Mouse (Mus musculus) hindbrain, postnatal 0 days (tissue): ENCODE measurements around the gene Gm11020. TPM values are rescaled to one million over a fixed set of nuclear protein-coding genes. Genes with fewer than 3 reads are reported as not detected.

Source experiments
- ATAC-seq: fragments of 200-750 bp; cut with Nextera tagmentation; 2 replicates; pipeline ENCODE4 v1.8.0; 2017; ENCODE audit warnings: mild to moderate bottlenecking, moderate TSS enrichment, moderate library complexity
- DNase-seq: peaks from one replicate; pipeline ENCODE4 v3.0.0-alpha.2; 2015; ENCODE audit warnings: low spot score
- H3K27ac ChIP-seq: fragments of 300-500 bp; sonication (generic); 2 replicates; pipeline ENCODE4 v1.5.1; 2014; ENCODE audit warnings: mild to moderate bottlenecking
- H3K27me3 ChIP-seq: fragments of 300-500 bp; sonication (generic); 2 replicates; pipeline ENCODE4 v1.6.1; 2014; ENCODE audit warnings: low read length, mixed read lengths; ENCODE audit not compliant: insufficient read depth
- H3K36me3 ChIP-seq: fragments of 300-500 bp; sonication (generic); 2 replicates; pipeline ENCODE4 v1.6.1; 2014; ENCODE audit warnings: low read length, mixed read lengths; ENCODE audit not compliant: insufficient read depth
- H3K4me1 ChIP-seq: fragments of 300-500 bp; sonication (generic); 2 replicates; pipeline ENCODE4 v1.6.1; 2014; ENCODE audit warnings: antibody characterized with exemption, low read length, mixed read lengths; ENCODE audit not compliant: insufficient read depth
- H3K4me2 ChIP-seq: fragments of 300-500 bp; sonication (generic); 2 replicates; pipeline ENCODE4 v1.6.1; 2014; ENCODE audit warnings: low read depth, mild to moderate bottlenecking, low read length, moderate library complexity, mixed read lengths
- H3K4me3 ChIP-seq: fragments of 300-500 bp; sonication (generic); 2 replicates; pipeline ENCODE4 v1.5.1; 2014; ENCODE audit warnings: low read length
- H3K9ac ChIP-seq: fragments of 300-500 bp; sonication (generic); replicated peaks from 2 replicates; pipeline ENCODE4 v1.6.1; 2014; ENCODE audit warnings: mild to moderate bottlenecking, low read length, moderate library complexity, mixed read lengths
- H3K9me3 ChIP-seq: fragments of 300-500 bp; sonication (generic); 2 replicates; pipeline ENCODE4 v1.6.1; 2016; ENCODE audit warnings: low read length, mixed read lengths
- CTCF ChIP-seq: IDR thresholded peaks from 2 replicates; pipeline ENCODE4 v1.5.1; 2016; ENCODE audit warnings: antibody characterized with exemption, control low read depth, low read depth
- WGBS: fragments of 180-500 bp; shearing (Covaris S2); extraction: QIAGEN DNeasy Blood & Tissue Kit; methylation state at CpG from one replicate; pipeline ENCODE4 v1.1.7; 2014; 5-methylcytosine and 5-hydroxymethylcytosine counted together
- polyA plus RNA-seq: library from polyadenylated mRNA; unstranded; fragments of >200 nt; fragmentation: Nextera tagmentation; extraction: Ambion mirVana; gene quantifications from 2 replicates; pipeline ENCODE4 v1.2.1, GENCODE M21; 2015
- total RNA-seq: library from RNA; depleted of rRNA; stranded (reverse); fragments of >200 nt; gene quantifications from 2 replicates; pipeline ENCODE4 v1.2.3, GENCODE M21; 2014; rRNA removed

Gm11020 gene
- total and polyA plus RNA-seq, 2 experiments from 2014 or later: not detected

DNA sequence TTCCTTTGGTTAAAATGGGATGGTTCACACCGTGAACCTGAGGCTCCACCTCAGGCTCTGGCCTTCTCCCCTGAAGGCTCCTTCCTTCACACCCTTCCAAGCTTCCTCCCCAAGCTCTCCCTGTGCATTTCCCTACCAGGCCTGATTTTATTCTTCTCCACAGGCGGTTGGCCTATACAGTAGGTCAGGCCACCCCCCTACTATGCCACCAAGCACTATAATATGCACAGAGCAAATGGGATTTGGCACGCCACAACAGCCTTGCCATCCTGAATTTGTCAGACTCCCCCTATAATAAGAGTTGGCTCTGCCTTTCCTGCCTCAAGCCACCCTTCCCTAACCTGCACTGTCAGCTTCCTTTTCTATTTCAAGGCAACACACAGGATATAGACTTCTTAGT is 37.3 kb downstream of the Gm11020 start:
- DNase-seq: no peak
- no peak for ATAC-seq
- WGBS: 52% methylated on average over 3 of the region's 3 CpGs

DNA sequence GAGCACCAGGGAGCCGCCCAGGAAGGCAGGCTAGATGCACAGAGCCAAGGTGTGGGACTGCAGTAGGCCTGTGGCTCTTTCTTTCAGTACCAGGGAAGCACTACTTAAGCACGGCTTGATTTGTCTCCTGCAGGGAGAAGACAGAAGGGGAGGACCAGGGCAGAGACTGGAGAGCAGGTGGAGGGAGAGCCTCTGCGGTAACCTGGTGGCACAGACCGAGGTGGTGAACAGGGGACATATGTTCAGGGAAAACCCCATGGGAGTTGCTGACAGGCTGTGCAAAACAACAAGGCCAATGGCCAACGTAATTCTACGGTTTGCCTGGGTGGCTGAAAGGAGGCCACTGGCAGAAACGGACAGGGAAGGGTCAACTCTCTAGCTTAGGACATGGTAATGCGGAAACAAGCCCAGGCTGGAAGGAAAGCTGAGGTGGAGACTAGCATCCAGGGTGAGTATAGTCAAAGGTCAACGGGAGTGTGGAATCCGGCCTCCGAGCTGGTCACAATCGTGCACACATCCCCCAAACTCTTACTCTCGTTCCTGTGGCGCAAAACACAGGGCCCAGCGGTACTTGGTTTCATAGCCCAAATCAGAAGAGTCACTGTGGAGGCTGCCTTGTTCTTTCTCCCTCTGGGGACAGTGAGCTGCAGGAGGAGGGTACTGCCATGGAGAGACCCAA is 38.5 kb downstream of the Gm11020 start:
- Histone ChIP-seq H3K27ac (0 out of 2 replicates have a peak overlapping the region, but pooled peaks have one; percentile 11), H3K9ac (no peak overlapping the region), H3K36me3 (peaks cover under 1% of the 10 kb centered on the region; the same call in 1 of the 2 replicates), H3K27me3 (no peaks in the 10 kb centered on the region), H3K4me2 (no peak overlapping the region), H3K4me1 (peaks cover 10% of the 10 kb centered on the region; the same call in 1 of the 2 replicates), H3K4me3 (no peak overlapping the region), H3K9me3 (no peaks in the 10 kb centered on the region)
- DNase-seq (no peak), ATAC-seq (0 out of 2 replicates have a peak, but pooled peaks have one; percentile 27)
- TF ChIP-seq CTCF: no peak
- 49% methylated on average over 15 of the region's 15 CpGs for WGBS

More for the DNA sequence above, 37.3 kb downstream of the Gm11020 start:
- H3K9me3 ChIP-seq: no peaks in the 10 kb centered on the region
- H3K9ac ChIP-seq: no peak overlapping the region
- no peak overlapping the region for H3K27ac ChIP-seq
- H3K4me1 ChIP-seq: peaks cover 10% of the 10 kb centered on the region; the same call in 1 of the 2 replicates
- H3K27me3 ChIP-seq: no peaks in the 10 kb centered on the region
- H3K36me3 ChIP-seq: peaks cover 11% of the 10 kb centered on the region; the same call in 1 of the 2 replicates
- no peak for TF ChIP-seq CTCF
- no peak overlapping the region for H3K4me2 ChIP-seq
- H3K4me3 ChIP-seq: no peak overlapping the region

DNA sequence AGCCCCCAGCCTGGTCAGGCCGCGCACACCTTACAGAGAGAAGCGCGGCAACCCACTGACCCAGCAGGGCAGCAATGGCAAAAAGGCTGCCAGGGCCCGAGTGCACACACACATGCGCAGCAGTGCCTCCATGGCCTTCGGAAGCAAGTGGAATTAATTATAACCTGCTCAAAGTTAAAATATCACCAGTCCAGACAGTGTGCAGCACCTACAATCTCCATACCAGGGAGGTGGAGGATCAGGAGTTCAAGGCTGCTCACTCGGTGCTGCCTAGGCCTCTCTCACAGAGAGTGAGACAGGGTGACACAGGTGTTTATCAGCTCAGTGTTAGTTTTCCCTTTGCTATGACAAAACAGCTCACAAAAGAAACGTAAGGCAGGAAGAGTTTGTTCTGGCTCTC is 44.3 kb downstream of the Gm11020 start:
- H3K27me3 ChIP-seq: no peaks in the 10 kb centered on the region
- ATAC-seq (no peak), DNase-seq (no peak)
- WGBS: 82% methylated on average over 9 of the region's 9 CpGs
- no peak overlapping the region for H3K4me2 ChIP-seq
- H3K36me3 ChIP-seq: no peaks in the 10 kb centered on the region
- no peak overlapping the region for H3K27ac ChIP-seq
- no peaks in the 10 kb centered on the region for H3K9me3 ChIP-seq
- H3K4me3 ChIP-seq: no peak overlapping the region
- H3K4me1 ChIP-seq: peaks cover 14% of the 10 kb centered on the region
- no peak overlapping the region for H3K9ac ChIP-seq
- no peak for TF ChIP-seq CTCF

DNA sequence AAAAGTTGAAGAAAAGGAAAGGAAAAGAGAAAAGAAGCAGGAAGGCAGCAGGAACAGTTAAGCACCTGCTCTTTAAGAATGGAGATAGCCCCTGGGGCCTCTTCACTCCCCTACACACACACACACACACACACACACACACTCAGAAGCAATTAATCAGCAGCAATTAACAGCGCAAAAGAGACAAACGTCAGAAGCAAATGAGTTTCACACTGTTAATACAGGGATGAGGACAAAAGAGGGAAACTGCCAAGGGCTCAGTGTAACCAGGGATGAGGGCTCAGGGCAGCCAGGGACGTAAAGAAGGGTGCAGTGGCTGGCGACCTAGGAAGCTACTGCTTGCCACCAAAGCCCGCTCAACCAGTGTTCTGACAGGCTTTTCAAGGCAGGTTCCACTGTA is 46.0 kb downstream of the Gm11020 start:
- 31% methylated on average over 5 of the region's 5 CpGs for WGBS
- no peak overlapping the region for H3K9ac ChIP-seq
- no peak overlapping the region for H3K27ac ChIP-seq
- no peaks in the 10 kb centered on the region for H3K9me3 ChIP-seq
- no peak overlapping the region for H3K4me2 ChIP-seq
- ATAC-seq (peak; percentile 43), DNase-seq (peak; percentile 56)
- peaks cover 14% of the 10 kb centered on the region for H3K4me1 ChIP-seq
- H3K36me3 ChIP-seq: no peaks in the 10 kb centered on the region
- H3K27me3 ChIP-seq: no peaks in the 10 kb centered on the region
- no peak for TF ChIP-seq CTCF
- no peak overlapping the region for H3K4me3 ChIP-seq

DNA sequence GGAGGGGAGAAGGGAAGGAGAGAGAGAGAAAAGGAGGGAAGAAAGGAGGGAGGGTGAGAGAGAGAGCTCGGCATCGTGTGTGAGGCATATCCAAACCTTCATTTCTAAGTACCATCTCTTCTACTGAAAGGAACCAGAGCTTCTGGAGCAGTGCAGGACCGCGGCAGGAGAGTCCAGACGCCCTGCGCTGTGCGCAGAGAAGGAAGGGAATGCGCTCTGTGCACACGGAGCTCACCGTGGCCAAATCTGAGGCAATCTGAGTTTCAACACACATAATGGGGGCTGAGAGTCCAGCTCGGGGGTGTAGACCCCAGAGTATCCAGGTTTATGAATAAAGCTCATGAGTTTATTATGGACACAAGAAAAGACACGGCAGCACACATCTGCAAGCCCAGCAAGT is 48.2 kb downstream of the Gm11020 start:
- Histone ChIP-seq H3K4me3 (no peak overlapping the region), H3K4me2 (no peak overlapping the region), H3K9me3 (no peaks in the 10 kb centered on the region), H3K36me3 (no peaks in the 10 kb centered on the region), H3K27me3 (no peaks in the 10 kb centered on the region), H3K9ac (no peak overlapping the region), H3K4me1 (peaks cover 14% of the 10 kb centered on the region), H3K27ac (peak overlapping the region; percentile 58; the same call in 1 of the 2 replicates)
- no peak for DNase-seq
- no peak for TF ChIP-seq CTCF
- 0 out of 2 replicates have a peak, but pooled peaks have one; percentile 27 for ATAC-seq
- 71% methylated on average over 12 of the region's 12 CpGs for WGBS

DNA sequence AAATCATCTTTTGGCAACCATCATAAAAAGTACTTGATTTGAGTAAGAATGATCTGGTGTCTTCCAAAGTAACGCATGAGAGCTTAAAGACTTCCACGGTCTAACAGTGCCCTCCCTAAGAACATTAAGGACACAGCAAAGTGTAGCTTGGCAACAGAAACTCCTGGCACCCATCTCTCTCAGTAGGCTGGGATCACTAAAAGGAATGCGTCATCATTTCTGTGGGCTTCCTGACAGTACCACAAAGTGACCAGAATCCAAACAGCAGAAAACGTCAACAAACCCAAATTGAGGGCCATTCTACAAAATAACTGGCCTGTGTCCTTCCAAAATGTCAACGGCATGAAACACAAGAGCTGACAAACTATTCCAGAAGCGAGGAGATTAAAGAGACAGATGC is 48.7 kb downstream of the Gm11020 start:
- TF ChIP-seq CTCF: no peak
- Histone ChIP-seq H3K4me1 (peaks cover 19% of the 10 kb centered on the region), H3K27me3 (no peaks in the 10 kb centered on the region), H3K9ac (no peak overlapping the region), H3K4me3 (no peak overlapping the region), H3K27ac (no peak overlapping the region), H3K9me3 (no peaks in the 10 kb centered on the region), H3K4me2 (no peak overlapping the region), H3K36me3 (no peaks in the 10 kb centered on the region)
- DNase-seq (peak; percentile 52), ATAC-seq (0 out of 2 replicates have a peak, but pooled peaks have one; percentile 50)
- 41% methylated on average over 6 of the region's 6 CpGs for WGBS

DNA sequence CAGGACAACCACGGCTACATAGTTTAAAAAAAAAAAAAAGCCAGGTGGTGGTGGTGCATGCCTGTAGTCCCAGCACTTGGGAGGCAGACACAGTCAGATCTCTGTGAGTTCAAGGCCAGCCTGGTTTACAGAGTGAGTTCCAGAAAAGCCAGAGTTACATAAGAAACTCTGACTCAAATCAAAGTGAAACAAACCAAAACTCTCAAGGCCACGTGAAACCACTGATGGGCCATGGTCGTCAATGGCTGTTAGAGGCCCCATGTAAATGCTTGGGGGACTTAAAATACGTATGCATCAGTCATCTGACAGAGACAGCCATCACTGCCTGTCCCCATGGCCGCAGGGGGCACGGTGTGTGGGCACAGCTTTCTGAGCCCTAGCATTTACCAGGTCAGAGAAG is 49.8 kb downstream of the Gm11020 start:
- no peak for ATAC-seq
- H3K4me2 ChIP-seq: no peak overlapping the region
- WGBS: 78% methylated on average over 6 of the region's 6 CpGs
- H3K9me3 ChIP-seq: no peaks in the 10 kb centered on the region
- H3K36me3 ChIP-seq: no peaks in the 10 kb centered on the region
- H3K27ac ChIP-seq: no peak overlapping the region
- peaks cover 23% of the 10 kb centered on the region for H3K4me1 ChIP-seq
- DNase-seq: no peak
- H3K9ac ChIP-seq: no peak overlapping the region
- H3K27me3 ChIP-seq: no peaks in the 10 kb centered on the region
- H3K4me3 ChIP-seq: no peak overlapping the region
- no peak for TF ChIP-seq CTCF

Other genes with a start within 250 kb of the Gm11020 start
- 18.3 and 19.7 TPM in 2 replicates for gene Cdh5, start 219.9 kb upstream of the Gm11020 start, total RNA-seq
- gene Cdh5, start 219.9 kb upstream of the Gm11020 start, polyA plus RNA-seq: 8.4 and 8.9 TPM in 2 replicates
- 32.5 and 33.3 TPM in 2 replicates for gene Bean1, start 151.1 kb upstream of the Gm11020 start, total RNA-seq
- 8.3 and 9.2 TPM in 2 replicates for gene Bean1, start 151.1 kb upstream of the Gm11020 start, polyA plus RNA-seq
- gene Tk2, start 73.0 kb upstream of the Gm11020 start, total RNA-seq: 46.7 and 50.9 TPM in 2 replicates
- 44.4 and 45.1 TPM in 2 replicates for gene Tk2, start 73.0 kb upstream of the Gm11020 start, polyA plus RNA-seq
- 31.6 and 33.6 TPM in 2 replicates for gene Cklf, start 70.7 kb upstream of the Gm11020 start, total RNA-seq
- 34.1 and 34.3 TPM in 2 replicates for gene Cklf, start 70.7 kb upstream of the Gm11020 start, polyA plus RNA-seq
- gene Cmtm2a, start 28.4 kb upstream of the Gm11020 start, total RNA-seq: 1.2 TPM in 1 of 2 replicates, not detected in the other
- not detected in 2 replicates for gene Cmtm2a, start 28.4 kb upstream of the Gm11020 start, polyA plus RNA-seq
- not detected in 2 replicates for gene Gm45711, start 11.5 kb upstream of the Gm11020 start, total RNA-seq
- gene Gm45711, start 11.5 kb upstream of the Gm11020 start, polyA plus RNA-seq: not detected in 2 replicates
- not detected in 2 replicates for gene Cmtm1, start 11.4 kb upstream of the Gm11020 start, total RNA-seq
- gene Cmtm1, start 11.4 kb upstream of the Gm11020 start, polyA plus RNA-seq: not detected in 2 replicates
- not detected in 2 replicates for gene Cmtm2b, start 663 bp downstream of the Gm11020 start, total RNA-seq
- not detected in 2 replicates for gene Cmtm2b, start 663 bp downstream of the Gm11020 start, polyA plus RNA-seq
- 23.1 and 27.2 TPM in 2 replicates for gene Cmtm3, start 17.8 kb downstream of the Gm11020 start, total RNA-seq
- 41.9 and 42.6 TPM in 2 replicates for gene Cmtm3, start 17.8 kb downstream of the Gm11020 start, polyA plus RNA-seq
- gene Cmtm4, start 74.2 kb downstream of the Gm11020 start, total RNA-seq: 38.4 and 40.5 TPM in 2 replicates
- 2.7 and 2.9 TPM in 2 replicates for gene Cmtm4, start 74.2 kb downstream of the Gm11020 start, polyA plus RNA-seq
- 59.0 and 59.1 TPM in 2 replicates for gene Dync1li2, start 121.5 kb downstream of the Gm11020 start, total RNA-seq
- 71.1 and 73.9 TPM in 2 replicates for gene Dync1li2, start 121.5 kb downstream of the Gm11020 start, polyA plus RNA-seq
- gene Terb1, start 188.3 kb downstream of the Gm11020 start, total RNA-seq: 0.32 and 0.84 TPM in 2 replicates
- 0.60 and 0.83 TPM in 2 replicates for gene Terb1, start 188.3 kb downstream of the Gm11020 start, polyA plus RNA-seq
- gene Nae1, start 213.1 kb downstream of the Gm11020 start, total RNA-seq: 32.9 and 44.4 TPM in 2 replicates
- gene Nae1, start 213.1 kb downstream of the Gm11020 start, polyA plus RNA-seq: 105 and 109 TPM in 2 replicates
- 2.0 and 2.3 TPM in 2 replicates for gene Car7, start 213.1 kb downstream of the Gm11020 start, total RNA-seq
- 3.1 and 3.5 TPM in 2 replicates for gene Car7, start 213.1 kb downstream of the Gm11020 start, polyA plus RNA-seq